Mouse (Mus musculus): ENCODE data around the gene Ccl5.
"Not testable (repeated sequence)": the region's sequence is repeated elsewhere in the genome, so short reads cannot be mapped to it uniquely, and the experiment has no call there.

Gene Ccl5

DNA sequence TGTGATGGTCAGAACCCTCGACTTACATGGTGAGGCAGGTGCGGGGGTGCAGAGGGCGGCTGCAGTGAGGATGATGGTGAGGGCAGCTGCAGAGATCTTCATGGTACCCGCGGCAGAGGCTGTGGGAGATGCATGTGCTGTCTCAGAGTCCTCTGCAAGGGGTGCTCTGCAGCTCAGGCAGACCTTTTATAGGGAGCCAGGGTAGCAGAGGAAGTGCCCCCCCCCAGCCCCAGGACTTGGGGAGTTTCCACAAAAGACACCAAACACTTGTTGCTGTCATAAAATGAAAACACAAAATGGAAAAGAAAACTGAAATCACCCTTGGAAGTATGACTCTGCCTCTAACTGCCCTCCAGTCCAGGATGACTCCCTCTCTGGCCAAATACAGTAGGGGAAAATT is at the start of gene Ccl5:
TSS of gene Ccl5 (minus strand) at position 159 of the 400 bp plus-strand sequence.
- no peak for DNase-seq

- DNase-seq, result no peak
These were observed 48.7 kb upstream of the Ccl5 start for GRCm38 (mm10) chr11:83578999-83579398.

- DNase-seq, result no peak
These were observed 48.0 kb upstream of the Ccl5 start, which contains the start of gene Ccl9 for GRCm38 (mm10) chr11:83578186-83578760. Ccl9 (minus strand) TSS chr11:83578636.

GRCm38 (mm10) chr11:83576927-83577555 is 46.7 kb upstream of the Ccl5 start:
- no peak for DNase-seq

DNA sequence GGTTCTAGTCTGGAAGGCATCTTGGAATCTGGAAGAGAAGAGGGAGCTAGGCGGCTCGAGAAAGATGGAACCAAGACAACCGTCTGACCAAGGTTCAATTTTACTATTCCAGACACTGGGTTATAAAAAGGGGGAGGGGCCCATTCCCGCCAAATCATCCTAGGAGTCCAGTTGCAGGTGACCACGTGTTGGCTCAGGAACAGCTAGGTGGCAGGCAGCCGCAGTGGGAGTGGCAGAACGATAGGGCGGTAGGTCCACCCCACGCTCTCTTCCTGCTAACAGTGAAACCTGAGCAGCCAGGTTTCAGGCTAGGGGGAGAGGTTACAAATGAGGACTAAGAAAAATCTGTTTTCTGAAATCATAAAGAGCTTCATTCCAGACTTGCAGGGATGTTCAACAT is 42.5 kb upstream of the Ccl5 start:
- no peak for DNase-seq

DNA sequence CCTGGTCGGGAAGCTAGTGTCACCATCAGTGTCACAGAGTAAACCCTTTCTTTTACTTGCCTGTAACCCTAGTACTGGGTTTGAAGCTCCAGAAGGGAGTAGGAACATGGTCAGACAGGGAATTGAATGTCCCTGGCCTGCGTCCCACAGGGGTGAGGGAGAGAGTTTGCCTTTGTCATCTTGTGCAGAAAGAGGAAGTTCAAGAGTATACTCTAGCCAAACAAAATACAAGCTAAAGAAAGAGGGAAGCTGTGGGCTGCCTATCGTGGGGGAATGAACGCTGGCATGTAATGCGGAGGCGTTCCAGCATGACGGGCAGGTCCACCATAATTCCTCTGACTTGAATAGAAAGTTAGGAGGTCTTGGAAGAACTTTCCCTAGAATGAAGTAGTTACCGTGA is 41.9 kb upstream of the Ccl5 start:
- DNase-seq, result no peak

DNA sequence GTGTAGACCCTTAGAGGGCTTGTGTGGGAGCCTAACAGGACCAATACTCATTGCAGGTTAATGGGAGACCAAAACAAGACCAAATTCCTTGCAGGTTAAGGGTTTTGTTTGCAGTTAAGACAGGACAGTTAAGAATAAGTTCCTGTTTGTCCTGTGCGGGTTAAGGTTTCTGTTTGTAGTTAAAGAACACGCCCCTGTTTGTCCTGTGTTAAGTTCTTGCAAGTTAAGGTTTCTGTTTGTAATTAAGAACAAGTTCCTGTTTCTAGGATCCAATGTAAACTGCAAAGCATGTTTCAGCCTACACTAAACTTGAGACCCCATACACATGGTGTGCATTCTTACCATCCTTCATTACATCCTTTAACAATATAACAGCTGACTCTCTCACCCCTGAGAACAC is 39.9 kb upstream of the Ccl5 start:
- no peak for DNase-seq

DNA sequence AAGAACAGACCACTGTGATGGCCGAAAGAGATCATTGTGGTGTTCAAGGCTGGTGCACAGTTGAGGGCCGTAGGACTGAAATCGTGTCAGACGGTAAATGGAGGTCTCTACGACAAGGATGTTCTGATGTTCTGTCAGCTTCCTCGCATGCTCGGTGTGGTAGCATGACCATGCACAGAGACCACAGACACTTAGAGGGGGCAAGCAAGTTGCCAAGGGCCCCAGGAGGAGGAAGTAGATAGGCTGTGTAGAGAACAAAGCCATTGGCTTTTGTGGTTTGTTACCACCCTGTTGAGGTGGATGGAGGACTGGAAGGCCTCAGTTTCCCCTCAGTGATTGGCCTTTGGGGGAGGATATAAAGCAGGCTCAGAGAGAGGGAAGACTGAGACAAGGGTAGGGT is 38.9 kb upstream of the Ccl5 start:
- DNase-seq, result no peak

- DNase-seq, result no peak
These were observed 38.5 kb upstream of the Ccl5 start for GRCm38 (mm10) chr11:83568786-83569185.

DNA sequence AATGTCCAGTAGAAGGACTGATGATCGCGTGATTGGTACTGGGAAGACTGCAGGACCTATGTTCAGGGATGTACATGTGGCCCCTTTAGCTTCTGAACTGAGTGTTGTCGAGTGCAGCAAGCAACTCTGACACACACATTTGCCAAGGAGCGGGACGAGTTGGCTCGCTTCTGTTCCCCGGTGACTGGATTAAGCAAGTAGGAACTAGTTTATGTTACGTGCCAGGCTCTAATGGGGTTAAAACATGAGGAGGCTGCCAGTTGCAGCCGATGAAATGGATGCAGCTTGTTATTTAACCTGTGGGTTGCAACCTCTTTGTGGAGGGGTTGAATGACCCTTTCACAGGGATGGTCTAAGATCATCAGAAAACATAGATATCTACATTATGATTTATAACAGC is 37.7 kb upstream of the Ccl5 start:
- DNase-seq, result no peak

- DNase-seq, result no peak
These were observed 37.0 kb upstream of the Ccl5 start for GRCm38 (mm10) chr11:83567311-83567710.

- DNase-seq, result no peak
These were observed 36.3 kb upstream of the Ccl5 start for GRCm38 (mm10) chr11:83566617-83567016.

DNA sequence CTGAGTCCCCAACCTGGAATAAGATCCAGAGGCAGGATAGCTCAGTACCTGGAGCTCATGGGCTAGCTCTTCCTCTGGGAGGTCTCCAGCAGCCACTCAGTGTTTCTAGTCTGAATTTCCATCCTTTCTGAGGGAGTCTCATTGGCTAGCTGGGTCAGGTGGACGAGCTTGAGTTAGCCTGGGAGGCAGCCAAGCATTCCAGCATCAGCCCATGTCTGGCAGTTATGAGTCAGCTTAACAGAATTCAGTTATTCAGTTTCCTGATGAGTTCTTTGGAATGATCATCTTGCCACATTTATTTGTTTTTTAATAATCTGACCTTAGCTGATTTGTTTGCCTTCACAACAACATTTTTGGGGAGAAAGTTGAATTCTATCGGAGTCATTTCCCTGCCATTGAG is 33.4 kb upstream of the Ccl5 start:
- DNase-seq, result no peak

DNA sequence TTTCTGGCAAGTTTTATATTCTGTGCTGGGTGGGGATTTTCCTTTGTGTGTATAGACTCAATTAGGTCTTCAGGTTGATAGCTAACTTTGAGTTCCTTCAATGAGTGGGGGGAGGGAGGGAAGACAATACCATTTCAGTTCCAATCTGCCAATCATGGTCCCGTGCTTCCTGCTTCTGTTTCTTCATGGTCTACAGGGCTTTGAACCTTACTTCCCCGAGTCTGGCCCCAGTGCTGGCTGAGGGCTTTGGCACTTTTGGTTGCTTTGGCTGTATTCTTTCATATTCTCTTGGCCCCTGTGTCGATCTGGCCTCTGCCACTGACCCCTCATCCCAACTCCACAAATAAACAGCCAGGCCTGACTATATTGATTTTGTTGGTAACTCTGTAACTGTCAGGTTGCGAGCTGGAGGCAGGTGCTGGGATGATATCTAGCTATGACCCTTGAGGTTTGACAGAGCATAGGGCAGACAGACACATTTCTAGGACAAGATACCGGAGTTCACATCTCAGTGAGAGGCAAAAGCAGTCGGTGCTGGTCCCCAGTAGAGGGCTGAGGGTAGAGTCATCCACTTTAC is 32.1 kb upstream of the Ccl5 start:
- no peak for DNase-seq

DNA sequence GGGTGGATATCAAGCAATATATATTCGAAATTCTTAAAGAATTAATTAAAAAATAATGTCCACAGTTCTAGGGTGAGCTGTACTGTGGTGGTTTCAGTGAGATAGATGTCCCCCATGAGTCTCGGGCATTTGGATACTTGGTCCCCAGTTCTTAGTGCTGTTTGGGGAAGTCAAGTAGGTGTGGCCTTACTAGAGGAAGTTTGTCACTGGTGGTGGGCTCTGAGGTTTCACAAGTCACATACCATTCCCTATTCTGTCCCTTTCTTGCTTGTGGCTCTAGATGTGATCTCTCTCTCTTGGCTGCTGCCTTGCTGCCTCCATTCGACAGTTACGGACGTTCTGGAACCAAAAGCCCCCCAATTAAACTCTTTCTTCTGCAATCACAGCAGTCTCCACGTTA is 30.1 kb upstream of the Ccl5 start:
- DNase-seq, result no peak

DNA sequence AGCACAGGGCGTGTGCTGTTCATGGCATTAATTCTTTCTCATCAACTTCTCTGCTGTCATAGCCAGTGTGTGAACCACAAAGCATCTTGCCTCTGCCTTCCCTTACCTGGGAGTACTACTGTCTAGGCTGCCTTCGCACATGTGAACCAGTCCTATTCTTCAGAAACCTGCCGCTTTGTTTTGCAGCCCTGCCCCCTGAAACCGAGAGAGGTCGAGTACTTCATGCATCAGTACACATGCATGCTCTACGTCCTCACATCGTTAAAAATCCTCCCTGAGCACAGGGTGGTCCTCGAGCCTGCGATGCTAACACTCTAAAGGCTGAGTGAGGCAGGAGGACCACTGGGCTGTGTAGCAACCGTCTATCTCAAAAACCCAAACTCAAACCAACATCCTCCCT is 26.8 kb upstream of the Ccl5 start:
- DNase-seq, result no peak

- DNase-seq, result peak; percentile 5
These were observed 25.9 kb upstream of the Ccl5 start for GRCm38 (mm10) chr11:83556085-83556781.

DNA sequence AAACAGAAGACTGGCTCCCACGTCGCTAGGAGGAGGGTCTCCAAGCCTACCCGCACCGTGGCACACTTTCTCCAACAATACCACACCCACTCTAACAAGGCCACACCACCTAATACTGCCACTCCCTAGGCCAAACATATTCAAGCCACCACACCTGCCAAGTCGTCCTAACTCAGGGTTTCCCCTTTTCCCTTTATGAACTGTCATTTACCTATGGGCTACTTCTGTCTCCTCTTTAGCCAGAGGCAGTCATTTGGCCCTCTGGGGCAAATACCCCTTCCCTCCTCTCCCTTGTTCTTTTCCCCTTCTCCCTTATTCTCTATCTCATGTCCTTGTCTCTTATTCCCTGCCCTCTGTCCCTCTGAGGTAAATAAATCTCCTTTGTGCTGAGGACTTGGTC is 21.4 kb upstream of the Ccl5 start:
- DNase-seq, result no peak

DNA sequence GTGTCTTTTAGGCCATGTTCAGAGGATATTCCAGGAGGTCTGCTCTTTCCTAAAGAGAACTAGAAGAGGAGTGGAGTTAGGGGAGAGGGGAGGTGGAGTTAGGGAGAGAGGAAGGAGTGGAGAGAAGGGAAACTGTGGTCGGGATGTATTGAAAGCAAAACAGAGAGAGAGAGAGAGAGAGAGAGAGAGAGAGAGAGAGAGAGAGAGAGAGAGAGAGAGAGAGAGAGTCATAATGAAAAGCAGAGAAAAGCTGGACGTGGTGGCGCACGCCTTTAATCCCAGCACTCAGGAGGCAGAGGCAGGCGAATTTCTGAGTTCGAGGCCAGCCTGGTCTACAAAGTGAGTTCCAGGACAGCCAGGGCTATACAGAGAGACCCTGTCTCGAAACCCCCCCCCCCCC is 20.7 kb upstream of the Ccl5 start:
- DNase-seq, result not testable (repeated sequence)

GRCm38 (mm10) chr11:83550186-83550632 is 19.9 kb upstream of the Ccl5 start:
- no peak for DNase-seq

DNA sequence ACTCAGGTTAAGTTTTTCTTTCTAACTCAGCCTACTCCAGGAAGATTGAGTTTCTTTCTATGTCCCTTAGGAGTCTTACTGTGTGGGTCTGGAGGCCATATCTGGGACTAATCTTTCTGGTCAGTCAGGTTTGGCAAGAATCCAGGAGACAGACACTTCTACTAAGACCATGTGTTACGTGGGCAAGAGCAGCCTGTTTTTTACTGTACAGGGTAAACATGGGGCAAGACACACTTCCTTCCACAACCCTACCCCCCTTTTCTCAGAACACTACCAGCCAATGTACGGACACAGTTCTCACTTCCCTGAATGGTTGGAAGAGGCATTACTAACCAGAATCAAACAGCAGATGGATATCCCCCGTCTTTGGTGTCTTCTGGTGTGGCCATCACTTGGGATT is 13.9 kb upstream of the Ccl5 start:
- no peak for DNase-seq

- no peak for DNase-seq
These were observed 11.1 kb upstream of the Ccl5 start for GRCm38 (mm10) chr11:83541415-83541814.

DNA sequence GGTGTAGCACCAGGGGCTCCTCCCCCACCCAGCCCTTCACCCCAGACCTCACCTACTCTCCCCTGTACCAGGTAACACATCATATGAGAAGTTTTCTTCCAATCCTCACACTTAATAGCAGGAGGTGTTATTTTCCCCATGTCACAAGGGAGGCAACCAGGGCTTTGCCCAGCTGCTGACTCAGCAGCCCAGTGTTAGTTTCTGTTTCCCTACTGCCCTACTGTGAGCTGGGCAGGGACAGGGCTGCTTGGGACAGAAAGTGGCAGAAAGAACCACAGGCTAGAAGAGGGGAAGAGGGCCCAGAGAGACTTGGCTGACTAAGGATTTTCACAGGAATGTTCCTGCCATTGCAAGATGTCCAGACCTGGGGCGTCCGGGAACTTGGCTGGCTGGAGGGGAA is 10.6 kb upstream of the Ccl5 start:
- no peak for DNase-seq

- no peak for DNase-seq
These were observed 8.5 kb upstream of the Ccl5 start for GRCm38 (mm10) chr11:83538705-83539314.

All from right cerebral cortex, postnatal 25 days (tissue).